Mouse (Mus musculus) MEL (cell line): ENCODE data around the gene Mcoln1. TPM values are rescaled to one million over a fixed set of nuclear protein-coding genes. Genes with fewer than 3 reads are reported as not detected.
A peak's percentile ranks its signal among the peaks of the same experiment; 100 is the strongest.

ENCODE experiments used
- DNase-seq: peaks from one replicate; pipeline ENCODE4 v3.0.0; 2011; ENCODE audit warnings: low read depth, low spot score
- H3K27ac ChIP-seq: 2 replicates; pipeline ENCODE4 v1.5.1; 2012; ENCODE audit warnings: low read depth, mild to moderate bottlenecking, control low read depth, low read length, moderate library complexity; ENCODE audit not compliant: control insufficient read depth
- H3K27me3 ChIP-seq, 2 experiments: fragments of 150-350 bp in 1 of 2; sonication (generic) in 1 of 2; 2 replicates each; pipeline ENCODE4 v1.6.1; 2012; ENCODE audit warnings: low read length in 2 of 2, mild to moderate bottlenecking in 2 of 2, improper control_type of control experiment in 1 of 2, moderate library complexity in 1 of 2; ENCODE audit not compliant: insufficient read depth in 2 of 2, control insufficient read depth in 1 of 2
- H3K36me3 ChIP-seq, 2 experiments: 2 replicates each; pipeline ENCODE4 v1.6.1; 2012 to 2014; ENCODE audit warnings: low read length in 2 of 2, improper control_type of control experiment in 1 of 2, inconsistent platforms in 1 of 2, mild to moderate bottlenecking in 1 of 2; ENCODE audit not compliant: insufficient read depth in 2 of 2, control insufficient read depth in 1 of 2
- H3K4me1 ChIP-seq, 2 experiments: fragments of 150-350 bp in 1 of 2; sonication (generic) in 1 of 2; 2 replicates each; pipeline ENCODE4 v1.6.1; 2012; ENCODE audit warnings: low read length in 2 of 2, improper control_type of control experiment in 1 of 2, mild to moderate bottlenecking in 1 of 2; ENCODE audit not compliant: insufficient read depth in 2 of 2, control insufficient read depth in 1 of 2
- H3K4me3 ChIP-seq, 2 experiments: fragments of 150-350 bp in 1 of 2; sonication (generic) in 1 of 2; 2 replicates each; pipeline ENCODE4 v1.5.1; 2012; ENCODE audit warnings: low read depth in 2 of 2, low read length in 2 of 2, mild to moderate bottlenecking in 2 of 2, moderate library complexity in 2 of 2, control low read depth in 1 of 2, improper control_type of control experiment in 1 of 2; ENCODE audit not compliant: control insufficient read depth in 1 of 2, insufficient read depth in 1 of 2
- H3K79me2 ChIP-seq: 2 replicates; pipeline ENCODE4 v1.6.1; 2012; ENCODE audit warnings: mild to moderate bottlenecking, low read length, moderate library complexity; ENCODE audit not compliant: control insufficient read depth, poor library complexity, insufficient read depth
- H3K9ac ChIP-seq: 2 replicates; pipeline ENCODE4 v1.6.1; 2012; ENCODE audit warnings: low read depth, mild to moderate bottlenecking, control low read depth, low read length, moderate library complexity; ENCODE audit not compliant: control insufficient read depth, poor library complexity, severe bottlenecking
- H3K9me3 ChIP-seq: fragments of 150-350 bp; sonication (generic); replicated peaks from 2 replicates; pipeline ENCODE4 v1.6.1; 2012; ENCODE audit warnings: mild to moderate bottlenecking, low read length, improper control_type of control experiment, moderate library complexity; ENCODE audit not compliant: insufficient read depth
- CHD1 ChIP-seq: IDR thresholded peaks from 2 replicates; pipeline ENCODE4 v1.6.1; 2012; ENCODE audit warnings: low read depth, mild to moderate bottlenecking, inconsistent platforms, low read length, improper control_type of control experiment
- CHD2 ChIP-seq: IDR thresholded peaks from 2 replicates; pipeline ENCODE4 v1.6.1; 2011; ENCODE audit warnings: low read length, improper control_type of control experiment
- EP300 ChIP-seq, 2 experiments: IDR thresholded peaks; 2 replicates each; pipeline ENCODE4 v1.6.1; 2011; ENCODE audit warnings: improper control_type of control experiment in 2 of 2, low read length in 2 of 2, low read depth in 1 of 2, mild to moderate bottlenecking in 1 of 2
- ETS1 ChIP-seq: IDR thresholded peaks from 2 replicates; pipeline ENCODE4 v1.6.1; 2012; ENCODE audit warnings: low read depth, mild to moderate bottlenecking, inconsistent platforms, low read length, improper control_type of control experiment, moderate library complexity
- GABPA ChIP-seq: IDR thresholded peaks from 2 replicates; pipeline ENCODE4 v1.6.1; 2012; ENCODE audit warnings: low read depth, mild to moderate bottlenecking, inconsistent platforms, low read length, improper control_type of control experiment, moderate library complexity
- GATA1 ChIP-seq: IDR thresholded peaks from 2 replicates; pipeline ENCODE4 v1.6.1; 2011; ENCODE audit warnings: low read depth, low read length, improper control_type of control experiment
- JUND ChIP-seq: IDR thresholded peaks from 2 replicates; pipeline ENCODE4 v1.6.1; 2011; ENCODE audit warnings: low read depth, mild to moderate bottlenecking, improper control_type of control experiment, low read length
- KAT2A ChIP-seq: conservative IDR thresholded peaks from 2 replicates; pipeline ENCODE4 v1.6.1; 2012; ENCODE audit warnings: low read depth, low read length, improper control_type of control experiment, inconsistent platforms
- MAX ChIP-seq: IDR thresholded peaks from 2 replicates; pipeline ENCODE4 v1.6.1; 2011; ENCODE audit warnings: low read length, improper control_type of control experiment
- MAZ ChIP-seq: IDR thresholded peaks from 2 replicates; pipeline ENCODE4 v1.6.1; 2012; ENCODE audit warnings: low read depth, mild to moderate bottlenecking, inconsistent platforms, low read length, improper control_type of control experiment
- MEF2A ChIP-seq: IDR thresholded peaks from 2 replicates; pipeline ENCODE4 v1.6.1; 2014; ENCODE audit warnings: low read depth, mild to moderate bottlenecking, inconsistent platforms, low read length, improper control_type of control experiment; ENCODE audit not compliant: poor library complexity, insufficient replicate concordance, severe bottlenecking; ENCODE audit errors: extremely low read depth
- MXI1 ChIP-seq: IDR thresholded peaks from 2 replicates; pipeline ENCODE4 v1.6.1; 2011; ENCODE audit warnings: mild to moderate bottlenecking, low read depth, low read length, improper control_type of control experiment
- MYB ChIP-seq: IDR thresholded peaks from 2 replicates; pipeline ENCODE4 v1.6.1; 2011; ENCODE audit warnings: mild to moderate bottlenecking, low read depth, low read length, improper control_type of control experiment
- MYC ChIP-seq: IDR thresholded peaks from 2 replicates; pipeline ENCODE4 v1.6.1; 2011; ENCODE audit warnings: low read depth, mild to moderate bottlenecking, low read length, improper control_type of control experiment, moderate library complexity
- NELFE ChIP-seq: IDR thresholded peaks from 2 replicates; pipeline ENCODE4 v1.6.1; 2011; ENCODE audit warnings: low read depth, low read length, improper control_type of control experiment
- NRF1 ChIP-seq: IDR thresholded peaks from 2 replicates; pipeline ENCODE4 v1.6.1; 2014; ENCODE audit warnings: low read depth, mild to moderate bottlenecking, inconsistent platforms, low read length, improper control_type of control experiment, moderate library complexity; ENCODE audit not compliant: poor library complexity, insufficient read depth, severe bottlenecking
- POLR2A ChIP-seq, 2 experiments: IDR thresholded peaks; 2 replicates each; pipeline ENCODE4 v1.6.1; 2011 to 2012; ENCODE audit warnings: low read length in 2 of 2, mild to moderate bottlenecking in 2 of 2, control low read depth in 1 of 2, improper control_type of control experiment in 1 of 2, low read depth in 1 of 2, moderate library complexity in 1 of 2; ENCODE audit not compliant: control insufficient read depth in 1 of 2, insufficient read depth in 1 of 2, poor library complexity in 1 of 2
- RAD21 ChIP-seq: IDR thresholded peaks from 2 replicates; pipeline ENCODE4 v1.6.1; 2011; ENCODE audit warnings: mild to moderate bottlenecking, low read depth, low read length, improper control_type of control experiment
- SIN3A ChIP-seq: IDR thresholded peaks from 2 replicates; pipeline ENCODE4 v1.6.1; 2012; ENCODE audit warnings: low read length, improper control_type of control experiment, inconsistent platforms
- SMC3 ChIP-seq: IDR thresholded peaks from 2 replicates; pipeline ENCODE4 v1.6.1; 2011; ENCODE audit warnings: low read depth, low read length, improper control_type of control experiment
- TAL1 ChIP-seq: IDR thresholded peaks from 2 replicates; pipeline ENCODE4 v1.6.1; 2012; ENCODE audit warnings: mild to moderate bottlenecking, inconsistent platforms, low read length, moderate library complexity, mixed read lengths
- TCF12 ChIP-seq: IDR thresholded peaks from 2 replicates; pipeline ENCODE4 v1.6.1; 2014; ENCODE audit warnings: low read depth, mild to moderate bottlenecking, inconsistent platforms, low read length, improper control_type of control experiment, moderate library complexity
- UBTF ChIP-seq: IDR thresholded peaks from 2 replicates; pipeline ENCODE4 v1.6.1; 2012; ENCODE audit warnings: low read depth, mild to moderate bottlenecking, inconsistent platforms, low read length, improper control_type of control experiment, moderate library complexity, borderline replicate concordance; ENCODE audit not compliant: insufficient read depth
- USF1 ChIP-seq: IDR thresholded peaks from 2 replicates; pipeline ENCODE4 v1.6.1; 2014; ENCODE audit warnings: low read depth, mild to moderate bottlenecking, inconsistent platforms, low read length, improper control_type of control experiment, moderate library complexity
- USF2 ChIP-seq, 2 experiments: IDR thresholded peaks; 2 replicates each; pipeline ENCODE4 v1.6.1; 2011 to 2012; ENCODE audit warnings: improper control_type of control experiment in 2 of 2, low read length in 2 of 2, borderline replicate concordance in 1 of 2, inconsistent platforms in 1 of 2, low read depth in 1 of 2, mild to moderate bottlenecking in 1 of 2; ENCODE audit not compliant: insufficient read depth in 1 of 2
- ZC3H11A ChIP-seq: IDR thresholded peaks from 2 replicates; pipeline ENCODE4 v1.6.1; 2012; ENCODE audit warnings: low read depth, mild to moderate bottlenecking, inconsistent platforms, low read length, improper control_type of control experiment
- ZKSCAN1 ChIP-seq: IDR thresholded peaks from 2 replicates; pipeline ENCODE4 v1.6.1; 2012; ENCODE audit warnings: low read depth, mild to moderate bottlenecking, inconsistent platforms, low read length, improper control_type of control experiment, moderate library complexity
- ZNF384 ChIP-seq: IDR thresholded peaks from 2 replicates; pipeline ENCODE4 v1.6.1; 2012; ENCODE audit warnings: low read depth, mild to moderate bottlenecking, inconsistent platforms, low read length, improper control_type of control experiment
- polyA plus RNA-seq, 2 experiments: library from polyadenylated mRNA; stranded (reverse) in 1 of 2; unstranded in 1 of 2; fragments of >175 nt in 1 of 2; fragments of >200 nt in 1 of 2; gene quantifications; 2 replicates each; pipeline versions ENCODE4 v1.2.1 to v1.2.4; 2012; ENCODE audit warnings: low replicate concordance in 2 of 2, low read depth in 1 of 2; ENCODE audit not compliant: insufficient read length in 2 of 2, insufficient read depth in 1 of 2, missing spikeins in 1 of 2
- total RNA-seq: library from RNA; depleted of rRNA; stranded (reverse); fragments of 300-350 nt; gene quantifications from 2 replicates; pipeline ENCODE4 v1.2.3, GENCODE M21; 2012

Mcoln1 gene
- total and polyA plus RNA-seq, 3 experiments = 18.0 to 47.6 TPM; not detected in 1

DNA sequence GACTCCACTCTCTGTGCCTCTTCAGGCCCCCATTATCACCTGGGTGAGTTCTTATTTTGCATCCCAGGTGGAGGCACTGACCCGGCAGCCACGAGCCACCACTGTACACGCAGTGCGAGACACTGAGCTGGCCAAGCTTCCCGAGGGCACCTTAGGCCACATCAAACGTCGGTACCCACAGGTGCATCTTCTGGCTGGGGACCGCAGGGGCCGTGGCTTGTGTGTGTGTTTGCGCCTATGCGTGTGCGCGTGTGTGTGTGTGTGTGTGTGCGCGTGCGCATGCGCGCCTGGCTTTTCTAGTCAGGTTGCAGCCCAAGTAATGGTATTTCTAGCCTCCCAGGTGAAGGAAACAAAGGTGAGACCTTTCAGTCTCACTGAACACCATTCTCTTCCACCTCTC is 31.7 kb downstream of the Mcoln1 start:
- Histone ChIP-seq H3K27ac (no peak overlapping the region), H3K4me1 (peaks cover 0 to 4% of the 10 kb centered on the region in 2 experiments; a peak in 1 of 4 replicates), H3K27me3 (no peaks in the 10 kb centered on the region), H3K9ac (no peak overlapping the region), H3K4me3 (no peak overlapping the region), H3K36me3 (no peaks in the 10 kb centered on the region), H3K9me3 (no peaks in the 10 kb centered on the region), H3K79me2 (no peaks in the 10 kb centered on the region)
- no peak for DNase-seq
- no peak for TF ChIP-seq EP300 (IDR thresholded peaks at IDR 0.05; ENCODE audit: low read depth in 1 of 2, low read length in 2 of 2)
- TF ChIP-seq ZNF384 = no peak
- no peak for TF ChIP-seq MEF2A
- no peak for TF ChIP-seq ZKSCAN1
- no peak for TF ChIP-seq GATA1
- TF ChIP-seq USF2 (IDR thresholded peaks at IDR 0.05; ENCODE audit: borderline replicate concordance in 1 of 2, insufficient read depth in 1 of 2, low read depth in 1 of 2, low read length in 2 of 2) = no peak
- TF ChIP-seq NRF1 = no peak
- TF ChIP-seq TAL1 = no peak
- TF ChIP-seq JUND = no peak
- TF ChIP-seq MYB = no peak
- TF ChIP-seq MYC = no peak
- no peak for TF ChIP-seq SMC3

GRCm38 (mm10) chr8:3536053-3536841 is 36.0 kb downstream of the Mcoln1 start:
- no peaks in the 10 kb centered on the region for H3K9me3 ChIP-seq
- H3K27me3 ChIP-seq = no peaks in the 10 kb centered on the region
- peak overlapping the region; percentile 15; the same call in 1 of the 2 replicates for H3K27ac ChIP-seq
- peak; percentile 92 for DNase-seq
- peak overlapping the region; percentile 51 to 74 for H3K4me3 ChIP-seq
- H3K4me1 ChIP-seq = peaks cover 0 to 4% of the 10 kb centered on the region in 2 experiments; a peak in 1 of 4 replicates
- peak overlapping the region; percentile 50 for H3K9ac ChIP-seq
- no peaks in the 10 kb centered on the region for H3K36me3 ChIP-seq
- H3K79me2 ChIP-seq = no peaks in the 10 kb centered on the region
- TF ChIP-seq NRF1 (no peak), UBTF (no peak), MAX (no peak; the same call in 1 of the 2 replicates), POLR2A (IDR thresholded peaks at IDR 0.05; ENCODE audit: control insufficient read depth in 1 of 2, insufficient read depth in 1 of 2, low read depth in 1 of 2, low read length in 2 of 2, poor library complexity in 1 of 2) (peak in 1 of 2 experiments; percentile 51; a peak in 2 of 4 replicates), MAZ (no peak), MXI1 (peak; percentile 77), ZKSCAN1 (no peak), EP300 (IDR thresholded peaks at IDR 0.05; ENCODE audit: low read depth in 1 of 2, low read length in 2 of 2) (0 out of 4 replicates have a peak, but pooled peaks of 1 of the 2 experiments have one; percentile 11), GABPA (no peak), ZC3H11A (no peak), ETS1 (no peak), ZNF384 (peak; percentile 56), NELFE (0 out of 2 replicates have a peak, but pooled peaks have one; percentile 25), USF2 (IDR thresholded peaks at IDR 0.05; ENCODE audit: borderline replicate concordance in 1 of 2, insufficient read depth in 1 of 2, low read depth in 1 of 2, low read length in 2 of 2) (no peak), SIN3A (peak; percentile 53), TCF12 (no peak), RAD21 (no peak), MYB (no peak), USF1 (peak; percentile 13; the same call in 1 of the 2 replicates), CHD1 (no peak), KAT2A (no peak), CHD2 (0 out of 2 replicates have a peak, but pooled peaks have one; percentile 17), MYC (no peak)
